Mouse (Mus musculus): ENCODE data around the gene Rsf1.

The Rsf1 gene

DNA sequence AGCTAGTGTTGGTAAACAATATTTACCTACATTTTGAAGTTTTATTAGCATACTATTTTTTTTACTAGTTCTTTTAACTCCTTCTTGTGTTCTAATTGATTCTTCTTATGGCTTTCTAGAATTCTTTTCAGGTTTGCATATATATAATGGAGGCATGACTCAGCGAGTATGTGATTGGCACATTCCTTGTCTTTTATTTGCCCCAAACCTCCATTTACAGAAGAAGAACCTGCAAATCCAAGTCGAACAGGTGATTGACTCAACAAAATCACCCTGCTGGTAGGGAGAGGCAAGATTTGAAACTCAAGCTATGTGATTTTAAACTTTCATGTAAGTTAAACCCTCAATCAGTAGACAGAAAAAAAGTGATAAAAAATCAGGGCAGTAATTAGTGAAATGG lies 51.6 kb downstream of the Rsf1 start:
- no peak for DNase-seq (ENCODE audit: low spot score)

- DNase-seq (ENCODE audit: low spot score): no peak
Measured at GRCm38 (mm10) chr7:97632897-97633296, 53.2 kb downstream of the Rsf1 start.

DNA sequence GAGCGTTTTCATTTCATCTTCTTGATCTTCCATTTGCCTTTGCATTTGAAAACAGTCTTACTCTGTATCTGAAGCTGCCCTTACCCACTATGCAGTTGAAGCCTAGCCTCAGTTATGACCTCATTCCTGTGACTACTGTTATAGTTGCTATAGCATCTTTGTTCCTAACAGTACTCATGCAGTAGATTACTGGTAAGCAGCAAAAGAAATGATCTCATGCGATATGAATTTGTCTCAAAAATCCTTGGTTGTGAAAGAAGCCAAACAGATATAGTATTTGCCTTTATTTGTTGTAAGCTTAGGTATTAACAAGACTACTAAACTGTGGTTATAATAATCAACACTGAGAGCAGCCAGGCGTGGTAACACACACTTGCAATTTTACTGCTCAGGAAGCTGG lies 65.4 kb downstream of the Rsf1 start:
- DNase-seq (ENCODE audit: low spot score): no peak

DNA sequence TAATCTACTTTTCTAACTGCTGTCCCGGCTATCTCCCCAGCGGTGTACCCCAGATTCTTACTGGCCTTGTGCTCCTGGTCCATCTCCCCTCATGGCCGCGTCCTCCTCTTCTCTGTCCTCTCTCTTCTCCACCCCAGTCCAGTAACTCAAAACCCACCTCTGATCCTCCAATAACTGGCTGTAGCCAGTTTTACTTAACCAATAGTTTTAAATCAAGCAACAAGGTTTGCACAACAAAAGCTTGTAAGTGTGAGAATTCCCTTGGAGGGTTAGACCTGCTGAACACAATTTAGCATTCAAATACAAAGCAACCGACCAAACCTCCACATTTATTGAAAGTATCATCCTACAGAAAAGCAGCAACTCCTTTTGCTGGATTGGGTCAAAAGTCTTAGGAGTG lies 68.0 kb downstream of the Rsf1 start:
- DNase-seq (ENCODE audit: low spot score): no peak

DNA sequence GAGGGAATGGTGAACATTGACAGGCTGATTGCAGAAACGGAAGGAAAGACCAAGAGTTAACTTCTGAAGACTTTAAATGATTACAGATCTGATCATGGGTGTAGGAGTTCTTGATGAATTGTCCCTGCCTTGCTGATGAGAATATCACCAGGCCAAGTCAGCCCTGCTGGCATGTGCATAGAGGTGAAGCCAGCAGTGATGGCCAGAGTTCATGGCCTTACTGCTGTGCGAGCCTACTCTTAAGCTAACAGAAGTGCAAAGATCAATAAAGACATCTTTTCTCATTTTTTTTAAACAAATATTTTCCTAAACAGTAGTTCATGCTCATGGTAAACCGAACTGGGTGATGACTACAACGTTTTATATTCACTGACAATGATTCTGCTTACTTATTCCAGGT lies 71.0 kb downstream of the Rsf1 start:
- DNase-seq (ENCODE audit: low spot score): no peak

- DNase-seq (ENCODE audit: low spot score): no peak
Measured at GRCm38 (mm10) chr7:97656144-97656543, 76.5 kb downstream of the Rsf1 start.

- no peak for DNase-seq (ENCODE audit: low spot score)
Measured at GRCm38 (mm10) chr7:97661634-97662033, 81.9 kb downstream of the Rsf1 start.

- peak; percentile 27 for DNase-seq (ENCODE audit: low spot score)
Measured at GRCm38 (mm10) chr7:97679239-97679638, 99.5 kb downstream of the Rsf1 start.

GRCm38 (mm10) chr7:97687831-97688230 lies 108.1 kb downstream of the Rsf1 start:
- DNase-seq (ENCODE audit: low spot score): no peak

GRCm38 (mm10) chr7:97695441-97695840 lies 115.8 kb downstream of the Rsf1 start:
- DNase-seq (ENCODE audit: low spot score): no peak

DNA sequence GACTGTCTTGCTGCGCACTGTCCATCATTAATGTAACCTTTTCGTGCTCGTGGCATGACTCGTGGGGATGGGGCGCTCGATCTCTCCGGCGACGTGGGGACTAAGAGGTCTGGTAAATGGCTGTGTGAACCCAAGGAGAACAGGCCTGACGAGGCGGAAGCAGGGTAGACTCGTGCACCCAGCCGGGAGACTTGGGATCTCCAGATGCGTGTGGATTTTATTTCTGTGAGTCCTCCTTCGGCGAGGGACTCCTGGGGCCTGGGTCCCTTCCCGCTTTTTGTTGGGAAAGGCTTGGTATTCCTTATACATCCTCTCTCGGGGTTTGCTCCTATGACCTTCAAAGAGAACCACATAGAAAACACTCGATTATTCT lies 116.4 kb downstream of the Rsf1 start:
- DNase-seq (ENCODE audit: low spot score): peak; percentile 31

DNA sequence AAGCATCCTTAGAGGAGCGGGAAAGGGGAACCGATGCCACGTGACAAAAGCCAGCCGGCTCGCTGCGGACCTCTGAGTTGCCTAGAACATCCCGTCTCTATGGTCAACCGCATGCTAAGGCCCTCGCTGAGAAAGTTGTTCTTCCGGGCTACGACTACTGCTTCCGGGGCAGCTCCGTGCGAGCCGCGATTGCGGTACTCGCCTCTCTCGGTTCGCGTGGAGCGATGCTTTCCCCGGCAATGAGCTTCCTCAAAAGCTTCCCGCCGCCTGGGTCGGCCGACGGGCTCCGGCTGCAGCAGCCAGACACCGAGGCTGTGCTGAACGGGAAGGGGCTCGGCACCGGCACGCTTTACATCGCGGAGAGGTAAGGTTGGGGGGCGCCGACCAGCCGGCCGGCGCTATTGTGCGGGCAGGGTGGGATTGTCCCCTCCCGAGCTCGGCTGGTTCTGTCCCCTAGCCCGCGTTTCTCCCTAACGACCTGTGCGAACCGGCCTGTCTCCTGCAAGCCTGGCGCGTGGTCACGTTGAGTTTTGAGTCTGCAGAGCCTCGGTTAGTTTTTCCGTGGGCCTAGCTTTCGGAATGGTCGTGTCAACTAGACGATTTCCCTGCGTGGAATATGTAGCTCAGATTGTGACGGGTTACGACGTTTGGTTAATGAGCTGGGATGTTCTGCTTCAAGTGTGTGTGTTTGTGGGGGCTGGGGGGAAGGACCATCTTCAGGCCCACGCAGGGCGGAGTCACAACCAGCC lies 117.0 kb downstream of the Rsf1 start, which contains the start of gene Clns1a:
Gene Clns1a (plus strand): TSS at position 129 of the 749 bp plus-strand sequence.
- peak; percentile 97 for DNase-seq (ENCODE audit: low spot score)

DNA sequence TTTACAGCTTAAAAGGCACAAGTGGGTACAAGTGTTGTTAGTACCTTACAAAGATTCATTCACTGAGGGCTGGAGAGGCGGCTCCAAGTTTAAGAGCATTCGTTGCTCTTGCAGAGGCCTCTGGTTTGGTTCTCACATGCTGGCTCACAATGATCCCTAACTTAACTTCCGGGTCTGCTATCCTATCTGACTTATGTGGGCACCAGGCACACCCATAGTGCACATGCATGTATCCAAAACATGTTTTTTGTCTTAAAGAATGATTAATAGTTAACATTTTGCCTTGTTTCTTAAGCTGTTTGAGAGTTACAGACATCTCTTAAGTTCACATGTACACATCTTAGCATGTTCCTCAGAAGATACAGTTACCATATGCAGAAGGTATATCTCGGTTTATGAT lies 120.5 kb downstream of the Rsf1 start:
- no peak for DNase-seq (ENCODE audit: low spot score)

DNA sequence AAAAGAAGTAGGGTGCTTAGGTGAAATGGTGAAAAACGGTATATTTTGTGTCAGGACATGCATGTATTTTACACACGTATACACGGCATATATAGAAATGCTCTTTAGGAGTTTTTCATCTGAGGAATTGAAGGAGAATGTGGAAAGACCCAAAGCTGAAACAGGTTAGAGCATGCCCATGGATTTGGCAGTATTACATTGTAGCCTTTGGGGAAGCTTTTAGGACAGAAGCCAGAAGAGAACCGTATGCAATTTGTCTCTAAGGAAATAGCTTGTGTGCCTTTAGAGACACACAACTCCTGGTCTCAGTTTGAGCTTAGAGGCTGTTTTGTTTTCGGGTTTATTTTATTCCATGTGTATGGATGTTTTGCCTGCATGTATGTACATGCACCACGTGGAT lies 121.4 kb downstream of the Rsf1 start:
- no peak for DNase-seq (ENCODE audit: low spot score)

- no peak for DNase-seq (ENCODE audit: low spot score)
Measured at GRCm38 (mm10) chr7:97707123-97707522, 127.4 kb downstream of the Rsf1 start.

GRCm38 (mm10) chr7:97707809-97708208 lies 128.1 kb downstream of the Rsf1 start:
- DNase-seq (ENCODE audit: low spot score): no peak

DNA sequence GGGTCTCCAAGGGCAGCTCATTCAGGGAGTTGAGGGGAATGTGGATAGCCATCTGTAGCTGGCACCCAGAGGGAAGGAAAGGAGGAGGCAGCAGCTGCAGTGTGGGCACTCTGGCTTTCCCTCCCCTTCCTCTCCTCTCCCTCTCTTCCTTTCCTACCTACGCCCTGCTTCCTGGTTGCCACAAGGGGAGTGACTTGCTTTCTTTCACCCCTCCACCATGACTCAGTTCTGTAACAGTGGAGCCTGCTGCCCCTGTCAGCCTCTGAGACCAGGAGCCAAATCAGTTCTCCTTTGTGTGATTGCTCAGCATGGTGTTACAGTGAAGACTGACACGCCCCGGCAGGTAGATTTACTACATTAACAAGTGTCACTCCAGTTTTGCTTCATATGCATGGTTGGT lies 129.5 kb downstream of the Rsf1 start:
- DNase-seq (ENCODE audit: low spot score): no peak

- no peak for DNase-seq (ENCODE audit: low spot score)
Measured at GRCm38 (mm10) chr7:97714651-97715050, 135.0 kb downstream of the Rsf1 start.

DNA sequence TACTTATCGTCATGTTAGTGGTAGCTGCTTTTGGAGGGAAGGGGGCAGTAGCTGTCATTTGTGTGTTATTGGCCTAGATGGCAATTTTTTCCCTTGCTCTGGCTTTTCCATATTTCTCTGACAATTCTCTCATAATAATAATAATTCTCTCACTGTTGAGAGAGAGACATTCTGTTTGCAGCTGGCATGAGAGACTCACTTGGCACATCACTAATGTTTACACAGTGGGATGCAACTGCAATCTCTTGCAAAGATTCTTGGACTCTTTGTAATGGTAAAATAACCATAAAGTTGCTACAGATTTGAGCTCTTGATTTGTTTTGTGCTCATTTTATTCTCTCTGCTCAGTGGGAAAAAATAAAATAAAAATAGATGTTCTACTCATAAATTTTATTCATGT lies 137.6 kb downstream of the Rsf1 start:
- DNase-seq (ENCODE audit: low spot score): no peak

DNA sequence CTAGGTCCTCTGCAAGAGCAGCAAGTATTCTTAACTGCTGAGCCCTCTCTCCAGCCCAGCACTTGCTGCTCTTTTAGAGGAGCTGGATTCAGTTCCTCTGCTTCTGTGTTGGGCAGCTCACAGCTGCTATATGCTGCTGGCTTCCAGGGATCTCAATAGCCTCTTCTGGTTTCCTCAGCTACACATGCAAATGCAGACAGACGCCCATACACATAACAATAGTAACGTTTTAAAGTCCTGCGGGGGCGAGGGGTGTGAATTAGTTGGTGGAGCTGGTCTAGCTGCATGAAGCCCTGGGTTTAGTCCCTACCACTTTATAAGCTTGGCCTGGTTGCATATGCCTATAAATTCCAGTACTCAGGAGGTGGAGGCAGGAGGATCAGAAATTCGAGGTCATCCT lies 139.4 kb downstream of the Rsf1 start:
- no peak for DNase-seq (ENCODE audit: low spot score)

DNA sequence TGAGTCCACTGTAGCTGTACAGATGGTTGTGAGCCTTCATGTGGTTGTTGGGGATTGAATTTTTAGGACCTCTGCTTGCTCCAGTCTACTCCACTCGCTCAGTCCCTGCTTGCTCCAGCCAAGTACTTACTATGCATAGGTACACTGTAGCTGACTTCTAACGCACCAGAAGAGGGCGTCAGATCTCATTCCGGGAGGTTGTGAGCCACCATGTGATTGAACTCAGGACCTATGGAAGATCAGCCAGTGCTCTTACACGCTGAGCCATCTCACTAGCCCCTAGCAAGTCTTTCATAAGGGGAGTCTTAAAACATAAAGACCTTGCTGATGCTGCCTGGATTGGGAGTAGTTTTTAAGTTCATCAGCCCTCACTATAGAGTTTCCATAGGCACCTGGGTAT lies 140.4 kb downstream of the Rsf1 start:
- no peak for DNase-seq (ENCODE audit: low spot score)

- DNase-seq (ENCODE audit: low spot score): no peak
Measured at GRCm38 (mm10) chr7:97722278-97722918, 142.7 kb downstream of the Rsf1 start.

DNA sequence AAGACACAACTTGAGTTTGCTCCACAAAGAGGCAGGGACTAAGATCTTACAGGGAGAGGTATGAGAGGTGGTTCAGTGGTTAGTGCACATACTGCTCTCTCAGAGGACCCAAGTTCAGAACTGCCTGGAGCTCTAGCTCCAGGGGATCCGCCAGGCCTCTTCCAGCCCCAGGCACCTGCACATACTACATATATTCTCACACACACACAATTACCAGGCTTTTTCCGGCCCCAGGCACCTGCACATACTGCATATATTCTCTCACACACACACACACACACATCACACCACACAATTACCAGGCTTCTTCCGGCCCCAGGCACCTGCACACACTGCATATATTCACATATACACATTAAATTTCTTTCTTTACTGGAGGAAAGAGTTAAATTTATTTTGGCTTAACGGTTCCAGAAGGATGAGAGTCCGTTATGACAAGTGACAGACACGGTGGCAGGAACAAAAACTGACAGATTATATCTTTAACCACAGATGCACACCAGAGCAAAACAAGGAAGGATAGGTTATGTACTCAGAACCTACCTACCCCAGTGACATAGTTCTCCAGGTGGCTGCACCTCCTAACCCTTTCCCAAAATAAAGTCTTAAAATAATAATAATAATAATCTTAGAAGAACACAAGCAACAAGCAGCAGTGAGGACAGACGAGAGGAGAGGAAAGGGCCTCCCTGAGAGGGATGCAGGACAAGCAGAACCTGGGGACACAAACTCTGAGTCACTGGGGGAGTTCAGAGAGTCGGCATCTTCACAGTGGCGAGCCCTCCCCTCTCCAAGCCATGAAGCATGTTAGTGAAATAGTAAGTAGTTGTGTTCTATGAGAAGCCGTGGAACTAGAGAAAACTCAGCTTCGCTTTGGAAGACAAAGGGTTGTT lies 144.2 kb downstream of the Rsf1 start:
- no peak for DNase-seq (ENCODE audit: low spot score)

Measured in embryo, embryonic 10 days (tissue).